Mouse (Mus musculus) thymus, adult 2 months (tissue): ENCODE results near the gene Sipa1l1. TPM values are rescaled to one million over a fixed set of nuclear protein-coding genes. Genes with fewer than 3 reads are reported as not detected.

Experiments
- DNase-seq: peaks from one replicate; pipeline ENCODE4 v3.0.0; 2021
- H3K27ac ChIP-seq: fragments of 200-500 bp; 2 replicates; pipeline ENCODE4 v1.5.1; 2012; ENCODE audit warnings: low read length, control low read depth; ENCODE audit not compliant: control insufficient read depth, insufficient read depth
- H3K27me3 ChIP-seq: fragments of 200-500 bp; 2 replicates; pipeline ENCODE4 v1.6.1; 2012; ENCODE audit warnings: mild to moderate bottlenecking, low read length, moderate library complexity, mixed read lengths; ENCODE audit not compliant: control insufficient read depth, insufficient read depth
- H3K36me3 ChIP-seq: fragments of 200-500 bp; 2 replicates; pipeline ENCODE4 v1.6.1; 2012; ENCODE audit warnings: mild to moderate bottlenecking, low read length, moderate library complexity; ENCODE audit not compliant: control insufficient read depth, insufficient read depth
- H3K4me1 ChIP-seq: fragments of 200-500 bp; replicated peaks from 2 replicates; pipeline ENCODE4 v1.6.1; 2012; ENCODE audit warnings: low read length; ENCODE audit not compliant: control insufficient read depth, insufficient read depth
- H3K4me3 ChIP-seq: fragments of 200-500 bp; 2 replicates; pipeline ENCODE4 v1.5.1; 2012; ENCODE audit warnings: mild to moderate bottlenecking, low read length, control low read depth, moderate library complexity; ENCODE audit not compliant: control insufficient read depth, insufficient read depth
- CTCF ChIP-seq: fragments of 200-500 bp; IDR thresholded peaks from 2 replicates; pipeline ENCODE4 v1.5.1; 2012; ENCODE audit warnings: mild to moderate bottlenecking, control low read depth, low read length, moderate library complexity, borderline replicate concordance; ENCODE audit not compliant: control insufficient read depth, poor library complexity, insufficient read depth; ENCODE audit errors: extremely low read depth
- POLR2A ChIP-seq: fragments of 200-500 bp; IDR thresholded peaks from 2 replicates; pipeline ENCODE4 v1.6.1; 2012; ENCODE audit warnings: mild to moderate bottlenecking, low read length, control low read depth, moderate library complexity; ENCODE audit not compliant: control insufficient read depth, poor library complexity, insufficient read depth; ENCODE audit errors: extremely low read depth
- WGBS: fragments of 180-500 bp; shearing (Covaris S2); methylation state at CpG from one replicate; pipeline ENCODE4 v1.1.7; 2018; 5-methylcytosine and 5-hydroxymethylcytosine counted together
- polyA plus RNA-seq: library from polyadenylated mRNA; depleted of rRNA; stranded (reverse); fragments of >200 nt; gene quantifications from 2 replicates; pipeline ENCODE4 v1.2.3, GENCODE M21; 2012

Gene Sipa1l1
- polyA plus RNA-seq, 1 experiment = 43.7 TPM

DNA sequence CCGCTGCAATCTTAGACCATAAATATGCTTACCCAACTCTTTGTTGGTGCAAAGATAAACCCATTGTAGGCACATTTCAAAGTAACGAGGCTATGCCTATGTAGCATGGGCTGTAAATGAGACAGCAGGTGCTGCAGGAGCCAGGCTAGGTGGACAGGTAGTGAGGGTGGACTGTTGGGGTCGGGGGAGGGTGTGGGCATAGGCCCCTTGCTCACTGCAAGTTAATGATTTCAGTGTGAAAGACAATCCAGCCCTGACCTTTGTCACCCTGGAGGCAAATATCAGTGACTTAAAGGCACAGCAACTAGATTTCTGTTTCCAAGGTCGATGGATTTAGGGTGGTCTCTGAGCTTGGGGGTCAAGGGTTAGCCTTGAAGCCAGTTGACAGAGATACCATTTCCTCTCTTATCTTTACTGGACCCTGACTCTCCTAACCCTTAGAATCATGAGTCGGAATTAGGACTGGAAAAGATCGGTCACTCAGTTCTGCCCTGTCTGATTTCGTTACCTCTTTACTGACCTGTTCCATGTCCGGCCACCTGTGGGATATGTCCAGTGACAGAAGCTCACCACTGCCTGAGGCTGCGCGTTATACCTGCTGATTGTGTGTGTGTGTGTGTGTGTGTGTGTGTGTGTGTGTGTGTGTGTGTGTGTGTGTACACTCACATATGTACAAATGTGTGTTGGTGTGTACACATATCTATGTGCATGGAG is 286.7 kb downstream of the Sipa1l1 start:
- no peak overlapping the region for H3K4me3 ChIP-seq
- H3K27me3 ChIP-seq = no peaks in the 10 kb centered on the region
- no peaks in the 10 kb centered on the region for H3K36me3 ChIP-seq
- DNase-seq = no peak
- H3K27ac ChIP-seq = no peak overlapping the region
- TF ChIP-seq CTCF (no peak), POLR2A (no peak)
- no peaks in the 10 kb centered on the region for H3K4me1 ChIP-seq
- WGBS = 93% methylated on average over 10 of the region's 10 CpGs

DNA sequence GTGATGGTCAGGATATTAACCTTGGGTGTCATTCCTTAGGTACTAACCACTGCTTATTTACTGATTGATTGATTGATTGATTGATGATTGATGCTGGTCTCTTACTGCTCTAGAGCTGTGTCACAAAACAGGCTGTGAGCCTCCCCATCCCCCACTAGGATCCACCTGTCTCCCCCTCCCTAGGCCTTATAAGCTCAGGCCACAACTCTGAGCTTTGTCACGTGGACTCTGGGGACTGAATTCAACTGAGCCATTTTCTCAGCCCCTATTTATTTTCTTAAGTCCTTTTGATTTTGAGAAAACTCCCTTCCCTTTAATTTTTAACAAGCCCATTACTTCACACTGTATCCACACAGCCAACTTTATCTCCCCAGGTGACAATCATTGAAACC is 287.3 kb downstream of the Sipa1l1 start:
- no peak overlapping the region for H3K4me3 ChIP-seq
- no peak for DNase-seq
- H3K27me3 ChIP-seq = no peaks in the 10 kb centered on the region
- 78% methylated on average over 1 of the region's 1 CpGs for WGBS
- no peaks in the 10 kb centered on the region for H3K4me1 ChIP-seq
- TF ChIP-seq CTCF (no peak), POLR2A (no peak)
- H3K36me3 ChIP-seq = no peaks in the 10 kb centered on the region
- H3K27ac ChIP-seq = no peak overlapping the region

DNA sequence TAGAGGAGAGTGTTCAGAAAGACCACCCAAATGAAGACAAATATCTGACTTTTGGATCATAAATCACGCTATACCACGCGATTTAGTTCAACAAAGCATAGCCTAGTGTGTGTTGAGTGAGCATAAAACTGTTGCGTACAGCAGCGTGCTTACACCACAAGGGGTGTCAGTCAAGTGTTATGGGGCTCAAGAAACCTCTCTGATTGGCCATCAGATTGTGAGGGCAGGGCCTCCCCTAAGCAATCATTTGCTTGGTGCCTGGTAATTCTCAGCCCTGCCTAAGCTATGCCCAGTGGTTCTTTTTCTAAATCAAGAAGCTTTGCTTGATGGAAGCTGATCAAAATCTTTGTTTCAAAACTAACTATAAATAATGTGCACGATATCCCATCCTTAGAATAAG is 288.5 kb downstream of the Sipa1l1 start:
- DNase-seq = no peak
- 97% methylated on average over 6 of the region's 6 CpGs for WGBS

DNA sequence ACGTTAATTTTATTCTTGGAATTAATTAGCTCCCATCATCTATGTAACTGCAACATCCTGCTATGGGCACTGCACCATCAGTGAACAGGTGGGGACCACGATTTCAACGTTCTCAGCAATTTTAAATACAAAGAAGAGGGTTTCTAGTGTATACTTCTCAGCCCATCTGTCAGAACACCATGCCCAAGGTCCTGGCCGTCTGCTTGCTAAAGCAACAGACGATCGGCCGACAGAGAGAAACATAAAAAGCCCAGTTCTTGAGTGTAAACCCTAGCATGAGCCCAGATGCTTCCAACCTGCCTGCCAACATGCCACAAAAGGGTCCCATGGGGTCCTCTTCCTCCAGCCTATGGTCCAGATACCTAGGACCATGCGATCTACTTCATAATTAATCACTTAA is 288.9 kb downstream of the Sipa1l1 start:
- Histone ChIP-seq H3K4me1 (no peaks in the 10 kb centered on the region), H3K4me3 (no peak overlapping the region), H3K27ac (no peak overlapping the region), H3K36me3 (no peaks in the 10 kb centered on the region), H3K27me3 (no peaks in the 10 kb centered on the region)
- TF ChIP-seq CTCF (no peak), POLR2A (no peak)
- DNase-seq = no peak
- WGBS = 94% methylated on average over 8 of the region's 8 CpGs

More for the DNA sequence above, 288.5 kb downstream of the Sipa1l1 start:
- Histone ChIP-seq H3K27ac (no peak overlapping the region), H3K36me3 (no peaks in the 10 kb centered on the region), H3K27me3 (no peaks in the 10 kb centered on the region), H3K4me3 (no peak overlapping the region), H3K4me1 (no peaks in the 10 kb centered on the region)
- TF ChIP-seq POLR2A = no peak
- no peak for TF ChIP-seq CTCF

DNA sequence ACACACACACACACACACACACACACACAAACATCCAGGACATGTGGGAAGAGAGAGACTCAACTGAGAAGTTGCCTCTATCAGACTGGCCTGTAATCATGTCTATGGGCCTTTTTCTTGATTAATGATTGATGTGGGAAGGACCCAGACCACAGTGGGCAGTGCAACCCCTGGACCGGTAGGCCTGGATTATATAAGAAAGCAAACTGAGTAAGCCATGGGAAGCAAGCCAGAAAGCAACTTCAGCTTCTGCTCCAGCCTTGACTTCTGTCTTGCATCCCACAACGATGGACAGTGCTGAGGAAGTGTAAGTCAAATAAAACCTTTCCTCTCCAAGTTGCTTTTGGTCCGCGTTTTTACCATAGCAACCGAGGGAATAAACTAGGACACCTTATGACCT is 298.1 kb downstream of the Sipa1l1 start:
- no peak for DNase-seq
- no peaks in the 10 kb centered on the region for H3K36me3 ChIP-seq
- TF ChIP-seq CTCF (no peak), POLR2A (no peak)
- 92% methylated on average over 5 of the region's 5 CpGs for WGBS
- H3K27me3 ChIP-seq = no peaks in the 10 kb centered on the region
- no peak overlapping the region for H3K4me3 ChIP-seq
- no peak overlapping the region for H3K27ac ChIP-seq
- peaks cover 7% of the 10 kb centered on the region for H3K4me1 ChIP-seq

DNA sequence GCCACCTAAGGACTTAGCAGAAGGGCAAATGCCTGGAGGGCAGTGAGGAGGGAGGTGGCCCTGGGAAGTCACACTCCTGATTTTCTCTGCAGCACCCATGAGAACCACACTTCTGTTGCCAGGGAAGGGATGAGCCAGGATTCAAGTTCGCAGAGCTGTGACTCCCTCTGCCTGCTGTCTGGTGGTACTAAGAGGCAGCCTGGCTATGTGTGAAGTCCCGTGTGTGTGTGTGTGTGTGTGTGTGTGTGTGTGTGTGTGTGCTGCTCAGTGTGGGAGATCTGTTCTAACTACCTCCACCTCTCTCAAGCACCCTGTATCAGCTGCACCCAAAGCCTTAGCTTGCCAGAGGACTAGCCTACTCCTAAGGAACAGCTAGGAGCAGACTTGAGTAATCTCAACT is 298.5 kb downstream of the Sipa1l1 start:
- no peak for DNase-seq

More for the DNA sequence above, 298.5 kb downstream of the Sipa1l1 start:
- H3K36me3 ChIP-seq = no peaks in the 10 kb centered on the region
- H3K4me3 ChIP-seq = no peak overlapping the region
- no peaks in the 10 kb centered on the region for H3K27me3 ChIP-seq
- WGBS = 76% methylated on average over 2 of the region's 2 CpGs
- TF ChIP-seq CTCF = no peak
- no peak for TF ChIP-seq POLR2A
- H3K4me1 ChIP-seq = peaks cover 7% of the 10 kb centered on the region
- no peak overlapping the region for H3K27ac ChIP-seq
